Mouse (Mus musculus) embryonic fibroblast, embryonic 13.5 days (primary cell): ENCODE results near the gene Cerk. TPM values are rescaled to one million over a fixed set of nuclear protein-coding genes. Genes with fewer than 3 reads are reported as not detected.
A peak's percentile ranks its signal among the peaks of the same experiment; 100 is the strongest.
"Not testable (repeated sequence)": the region's sequence is repeated elsewhere in the genome, so short reads cannot be mapped to it uniquely, and the experiment has no call there.

Experiments
- H3K27ac ChIP-seq: 2 replicates; pipeline ENCODE4 v1.5.1; 2012; ENCODE audit warnings: low read length, control low read depth, inconsistent platforms; ENCODE audit not compliant: insufficient read depth
- H3K4me1 ChIP-seq: 2 replicates; pipeline ENCODE4 v1.6.1; 2011; ENCODE audit warnings: low read length; ENCODE audit not compliant: control insufficient read depth, insufficient read depth
- H3K4me3 ChIP-seq: 2 replicates; pipeline ENCODE4 v1.5.1; 2011; ENCODE audit warnings: mild to moderate bottlenecking, control low read depth, low read length; ENCODE audit not compliant: insufficient read depth
- CTCF ChIP-seq: IDR thresholded peaks from 2 replicates; pipeline ENCODE4 v1.5.1; 2011; ENCODE audit warnings: mild to moderate bottlenecking, control low read depth, low read length, moderate library complexity, borderline replicate concordance; ENCODE audit not compliant: insufficient read depth
- POLR2A ChIP-seq: IDR thresholded peaks from 2 replicates; pipeline ENCODE4 v1.6.1; 2011; ENCODE audit warnings: low read depth, mild to moderate bottlenecking, control low read depth, low read length, moderate library complexity
- polyA plus RNA-seq: library from polyadenylated mRNA; stranded (reverse); fragments of >200 nt; gene quantifications from 2 replicates; pipeline ENCODE4 v1.2.4, GENCODE M21; 2011; ENCODE audit warnings: low read depth; ENCODE audit not compliant: missing spikeins, insufficient read length

Cerk gene
- polyA plus RNA-seq, 1 experiment: 9.6 TPM

- peaks cover 9% of the 10 kb centered on the region for H3K4me1 ChIP-seq
- H3K27ac ChIP-seq: no peak overlapping the region
- no peak for TF ChIP-seq POLR2A
- H3K4me3 ChIP-seq: no peak overlapping the region
Measured at GRCm38 (mm10) chr15:86164718-86165345, 21.1 kb downstream of the Cerk start.

GRCm38 (mm10) chr15:86161800-86162199, 24.1 kb downstream of the Cerk start:
- not testable (repeated sequence) for H3K4me3 ChIP-seq, H3K27ac ChIP-seq, H3K4me1 ChIP-seq

GRCm38 (mm10) chr15:86160906-86161305, 25.0 kb downstream of the Cerk start:
- Histone ChIP-seq H3K4me3 (no peak overlapping the region), H3K27ac (no peak overlapping the region), H3K4me1 (no peaks in the 10 kb centered on the region)
- TF ChIP-seq CTCF (no peak), POLR2A (no peak)

- H3K27ac ChIP-seq: no peak overlapping the region
- TF ChIP-seq POLR2A: no peak
- 0 out of 2 replicates have a peak, but pooled peaks have one; percentile 17 for TF ChIP-seq CTCF
Measured at GRCm38 (mm10) chr15:86159719-86160118, 26.2 kb downstream of the Cerk start.

DNA sequence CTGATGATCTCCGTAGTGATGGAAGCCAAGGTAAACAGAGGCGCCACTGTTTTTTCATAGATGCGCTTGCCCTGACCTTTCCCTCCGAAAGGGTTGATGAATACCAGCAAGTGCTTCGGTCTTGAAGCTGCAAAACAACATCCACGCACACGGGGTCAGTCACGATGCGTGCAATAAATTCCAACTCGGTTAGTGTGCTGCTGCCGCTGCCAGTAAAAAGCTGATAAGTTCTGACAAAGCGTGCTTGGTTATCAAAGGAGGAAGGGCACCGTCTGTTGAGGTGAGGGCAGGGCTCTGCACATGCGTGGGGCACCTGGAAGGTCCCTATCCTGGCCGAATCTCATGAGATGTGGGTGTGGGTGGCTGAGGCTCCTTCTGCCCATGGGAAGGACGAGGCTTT, 26.8 kb downstream of the Cerk start:
- no peak overlapping the region for H3K27ac ChIP-seq
- no peaks in the 10 kb centered on the region for H3K4me1 ChIP-seq
- H3K4me3 ChIP-seq: no peak overlapping the region
- TF ChIP-seq POLR2A: no peak
- no peak for TF ChIP-seq CTCF

More at GRCm38 (mm10) chr15:86159719-86160118, 26.2 kb downstream of the Cerk start:
- Histone ChIP-seq H3K4me3 (no peak overlapping the region), H3K4me1 (no peaks in the 10 kb centered on the region)

DNA sequence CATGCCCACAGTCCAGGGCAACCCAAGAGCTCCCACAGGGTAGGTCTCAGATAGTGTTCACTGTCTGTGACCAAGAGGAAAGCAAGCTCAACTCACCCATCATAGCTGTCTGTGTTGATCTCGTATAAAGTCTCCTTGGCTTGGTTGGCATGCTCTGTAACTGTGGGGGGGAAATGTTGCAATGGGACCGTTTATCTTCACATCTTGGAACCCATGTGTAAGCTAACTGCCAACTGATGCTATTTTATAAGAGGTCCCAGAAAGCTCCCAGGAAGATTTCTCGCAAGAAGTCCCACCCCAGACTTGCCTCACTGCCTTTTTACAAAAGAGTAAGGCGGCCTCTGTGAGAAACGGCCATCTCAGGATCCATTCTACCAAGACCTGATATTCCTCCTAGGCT, 29.4 kb downstream of the Cerk start:
- no peak for TF ChIP-seq CTCF
- no peak for TF ChIP-seq POLR2A
- no peak overlapping the region for H3K4me3 ChIP-seq
- no peak overlapping the region for H3K27ac ChIP-seq
- no peaks in the 10 kb centered on the region for H3K4me1 ChIP-seq

- H3K4me1 ChIP-seq: no peaks in the 10 kb centered on the region
- no peak overlapping the region for H3K4me3 ChIP-seq
- H3K27ac ChIP-seq: no peak overlapping the region
- TF ChIP-seq POLR2A (no peak), CTCF (no peak)
Measured at GRCm38 (mm10) chr15:86153481-86153960, 32.4 kb downstream of the Cerk start.

- Histone ChIP-seq H3K4me1 (no peaks in the 10 kb centered on the region), H3K4me3 (no peak overlapping the region), H3K27ac (no peak overlapping the region)
- no peak for TF ChIP-seq POLR2A
- no peak for TF ChIP-seq CTCF
Measured at GRCm38 (mm10) chr15:86150593-86150992, 35.3 kb downstream of the Cerk start.

DNA sequence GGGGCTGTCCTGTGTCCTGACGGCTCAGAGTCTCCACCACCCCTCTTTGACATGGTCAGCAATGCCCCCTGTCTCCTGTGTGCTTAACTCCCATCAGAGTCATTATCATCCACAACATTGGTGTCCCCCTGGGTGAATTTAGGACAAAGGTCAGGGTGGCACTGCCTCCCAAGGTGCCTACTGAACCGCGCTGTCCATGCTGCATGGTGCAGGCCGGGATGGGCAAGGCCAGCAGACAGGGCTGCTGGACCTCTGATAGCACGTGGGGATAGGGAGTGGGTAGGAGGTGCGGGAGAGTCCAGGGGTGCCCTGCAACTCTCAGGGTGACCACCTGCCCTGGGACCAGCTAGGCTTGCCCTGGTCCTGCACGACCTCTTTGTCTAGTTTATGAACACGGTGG, 39.0 kb downstream of the Cerk start:
- TF ChIP-seq POLR2A: no peak
- TF ChIP-seq CTCF: no peak
- Histone ChIP-seq H3K27ac (no peak overlapping the region), H3K4me1 (no peaks in the 10 kb centered on the region), H3K4me3 (no peak overlapping the region)

DNA sequence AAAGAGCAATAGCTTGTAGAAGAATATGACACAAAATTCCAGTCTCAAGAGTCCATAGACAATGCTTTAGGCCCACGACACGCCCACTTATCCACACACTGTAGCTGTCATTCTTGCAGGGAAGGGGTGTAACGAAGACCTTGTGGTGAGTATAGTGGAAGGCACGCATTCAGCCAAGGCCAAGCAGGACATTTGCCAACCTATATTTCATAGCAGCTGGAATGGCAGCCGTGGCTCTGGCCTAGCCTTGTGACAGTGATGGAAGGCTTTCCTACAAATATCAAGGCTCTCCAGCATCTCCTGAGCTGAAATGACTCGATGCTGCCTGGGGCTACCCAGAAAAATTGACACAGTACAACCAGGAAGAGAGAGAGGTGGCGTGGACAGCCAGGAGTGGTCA, 40.9 kb downstream of the Cerk start:
- Histone ChIP-seq H3K4me1 (no peaks in the 10 kb centered on the region), H3K27ac (no peak overlapping the region), H3K4me3 (no peak overlapping the region)
- TF ChIP-seq POLR2A (no peak), CTCF (no peak)

- TF ChIP-seq CTCF: no peak
- TF ChIP-seq POLR2A: no peak
- H3K4me1 ChIP-seq: no peaks in the 10 kb centered on the region
- no peak overlapping the region for H3K4me3 ChIP-seq
- no peak overlapping the region for H3K27ac ChIP-seq
Measured at GRCm38 (mm10) chr15:86144577-86144976, 41.4 kb downstream of the Cerk start.
